Mouse (Mus musculus) large intestine, adult 2 months (tissue): ENCODE data around the gene Acss2. TPM values are rescaled to one million over a fixed set of nuclear protein-coding genes. Genes with fewer than 3 reads are reported as not detected.
A peak's percentile ranks its signal among the peaks of the same experiment; 100 is the strongest.
"Not testable (repeated sequence)": the region's sequence is repeated elsewhere in the genome, so short reads cannot be mapped to it uniquely, and the experiment has no call there.

Experiments
- DNase-seq: peaks from one replicate; pipeline ENCODE4 v3.0.0-alpha.2; 2012; ENCODE audit warnings: low read depth, low spot score
- WGBS: fragments of 180-500 bp; shearing (Covaris S2); methylation state at CpG from one replicate; pipeline ENCODE4 v1.1.7; 2018; 5-methylcytosine and 5-hydroxymethylcytosine counted together
- polyA plus RNA-seq: library from polyadenylated mRNA; depleted of rRNA; stranded (reverse); fragments of >200 nt; gene quantifications from 2 replicates; pipeline ENCODE4 v1.2.3, GENCODE M21; 2012

The Acss2 gene
- polyA plus RNA-seq, 1 experiment: 23.4 TPM

DNA sequence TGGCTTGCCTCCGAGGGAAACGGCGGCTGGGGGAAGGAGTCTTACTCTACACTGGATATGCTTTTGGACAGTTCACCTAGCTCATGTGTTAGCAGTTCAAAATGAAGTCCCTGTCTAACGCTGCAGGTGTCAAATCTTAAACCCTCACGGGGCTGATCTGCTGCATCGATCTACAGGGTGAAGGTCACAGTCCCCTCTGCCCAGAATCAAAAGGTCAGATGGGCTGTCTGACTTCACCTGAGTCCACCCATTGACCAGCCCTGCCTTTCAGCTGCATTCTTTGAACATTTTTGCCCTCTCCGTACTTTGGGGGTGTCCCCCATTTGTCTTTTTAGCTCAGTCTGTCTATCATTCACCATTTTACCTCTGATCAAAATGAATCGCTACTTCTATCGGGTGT is 67.3 kb downstream of the Acss2 start:
- DNase-seq: no peak
- 46% methylated on average over 9 of the region's 9 CpGs for WGBS

DNA sequence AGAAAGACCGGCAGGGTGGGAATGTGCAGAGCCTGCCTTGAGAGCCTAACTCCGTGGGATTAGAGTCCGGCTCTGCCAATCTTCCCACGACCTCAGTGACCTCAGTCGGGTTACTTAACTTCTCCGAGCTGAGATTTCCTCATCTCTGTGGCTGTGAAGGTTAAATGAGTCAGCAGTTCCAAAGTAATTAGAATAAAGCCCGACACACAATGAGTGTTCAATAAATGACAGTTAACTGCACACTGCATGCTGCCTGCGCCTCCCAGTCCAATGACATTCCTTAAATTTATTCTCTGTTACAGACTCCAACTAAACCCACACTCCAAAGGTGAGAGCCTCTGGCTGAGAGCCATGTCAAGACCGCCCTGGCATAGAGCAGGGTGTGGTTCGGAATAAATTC is 67.7 kb downstream of the Acss2 start:
- WGBS: 31% methylated on average over 10 of the region's 10 CpGs
- no peak for DNase-seq

- WGBS: 25% methylated on average over 3 of the region's 3 CpGs
- DNase-seq: no peak
Observed at GRCm38 (mm10) chr2:155588136-155588535, 70.4 kb downstream of the Acss2 start.

GRCm38 (mm10) chr2:155589521-155589920 is 71.8 kb downstream of the Acss2 start:
- no peak for DNase-seq
- 66% methylated on average over 6 of the region's 6 CpGs for WGBS

GRCm38 (mm10) chr2:155590876-155591275 is 73.1 kb downstream of the Acss2 start:
- DNase-seq: no peak
- 26% methylated on average over 2 of the region's 2 CpGs for WGBS

DNA sequence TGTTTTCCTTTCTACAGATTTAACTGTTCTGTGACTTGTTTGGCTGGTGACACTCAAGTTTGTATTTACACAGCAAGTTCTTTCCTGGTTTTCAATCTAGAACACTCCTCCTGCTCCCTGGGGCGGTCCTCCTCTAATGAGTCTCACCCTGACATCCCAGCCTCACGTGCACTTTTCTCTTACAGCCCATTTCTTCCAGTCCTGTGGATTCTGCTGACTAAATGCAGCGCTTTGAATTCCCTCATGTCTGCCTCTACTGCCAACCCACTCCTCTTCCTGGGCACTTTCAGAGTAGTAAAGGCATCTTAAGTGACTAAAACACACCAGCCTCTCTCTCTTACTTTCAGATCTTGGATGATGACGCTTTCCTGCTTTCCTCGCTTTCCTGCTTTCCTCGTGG is 73.9 kb downstream of the Acss2 start:
- no peak for DNase-seq
- 5% methylated on average over 6 of the region's 6 CpGs for WGBS

- under 1% methylated on average over 53 of the region's 53 CpGs for WGBS
- DNase-seq: peak; percentile 80
Observed at GRCm38 (mm10) chr2:155592137-155592853, 74.5 kb downstream of the Acss2 start, which contains the start of gene Gss. Gene Gss (minus strand): TSS chr2:155592810.

GRCm38 (mm10) chr2:155592854-155593283 is 75.1 kb downstream of the Acss2 start:
- no peak for DNase-seq
- under 1% methylated on average over 9 of the region's 9 CpGs for WGBS

DNA sequence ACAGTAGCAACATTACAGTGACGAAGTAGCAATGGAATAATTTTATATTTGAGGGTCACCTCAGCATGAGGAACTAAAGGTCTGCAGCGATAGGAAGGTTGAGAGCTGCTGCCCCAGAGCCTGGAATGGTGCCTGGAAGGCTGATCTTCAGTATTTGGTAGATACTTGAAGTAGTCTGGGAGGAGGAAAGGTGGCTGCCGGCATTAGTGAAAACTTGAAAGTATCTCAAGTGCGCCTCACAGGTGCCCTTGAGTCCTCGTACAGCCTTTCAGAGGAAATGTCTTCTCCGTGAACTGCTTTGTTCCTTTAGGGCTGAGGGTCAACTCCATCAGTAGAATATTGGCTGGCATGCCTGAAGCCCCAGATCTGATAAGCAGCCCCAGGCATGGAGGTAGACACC is 77.8 kb downstream of the Acss2 start:
- WGBS: 84% methylated on average over 6 of the region's 6 CpGs

DNA sequence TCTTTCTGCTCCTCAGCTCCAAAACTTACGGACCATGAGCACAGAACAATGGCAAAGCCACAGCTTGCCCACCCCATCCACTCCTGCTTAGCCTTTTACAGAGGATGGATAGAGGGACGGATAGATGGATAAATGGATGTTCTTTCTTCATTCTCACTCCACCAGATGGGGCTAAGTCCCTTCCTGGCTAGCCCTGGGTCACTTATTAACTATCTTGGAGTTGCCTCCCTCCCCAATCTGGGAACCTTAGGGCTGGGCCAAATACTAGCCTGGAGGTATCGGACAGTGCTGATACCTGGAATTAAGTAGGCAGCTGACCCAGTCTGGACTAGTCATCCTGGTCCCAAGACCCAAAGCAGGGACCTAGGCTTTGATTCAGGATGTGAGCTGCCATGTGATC is 86.0 kb downstream of the Acss2 start:
- WGBS: 25% methylated on average over 3 of the region's 3 CpGs
- no peak for DNase-seq

More for the DNA sequence above, 77.8 kb downstream of the Acss2 start:
- DNase-seq: no peak

GRCm38 (mm10) chr2:155604560-155605235 is 87.0 kb downstream of the Acss2 start:
- no peak for DNase-seq
- 37% methylated on average over 10 of the region's 10 CpGs for WGBS

DNA sequence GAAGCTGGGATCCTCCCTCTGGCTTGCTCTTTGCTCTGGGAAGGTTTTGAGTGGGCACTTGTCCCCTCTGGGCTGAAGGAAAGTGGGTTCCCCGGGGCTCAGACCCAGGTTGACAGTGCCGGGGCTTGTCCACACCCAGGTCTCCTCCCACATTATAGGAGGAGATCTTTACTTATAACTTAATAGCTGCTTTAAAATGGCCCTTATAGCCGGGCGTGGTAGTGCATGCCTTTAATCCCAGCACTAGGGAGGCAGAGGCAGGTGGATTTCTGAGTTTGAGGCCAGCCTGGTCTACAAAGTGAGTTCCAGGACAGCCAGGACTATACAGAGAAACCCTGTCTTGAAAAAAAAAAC is 87.5 kb downstream of the Acss2 start:
- DNase-seq: not testable (repeated sequence)
- 32% methylated on average over 4 of the region's 4 CpGs for WGBS

DNA sequence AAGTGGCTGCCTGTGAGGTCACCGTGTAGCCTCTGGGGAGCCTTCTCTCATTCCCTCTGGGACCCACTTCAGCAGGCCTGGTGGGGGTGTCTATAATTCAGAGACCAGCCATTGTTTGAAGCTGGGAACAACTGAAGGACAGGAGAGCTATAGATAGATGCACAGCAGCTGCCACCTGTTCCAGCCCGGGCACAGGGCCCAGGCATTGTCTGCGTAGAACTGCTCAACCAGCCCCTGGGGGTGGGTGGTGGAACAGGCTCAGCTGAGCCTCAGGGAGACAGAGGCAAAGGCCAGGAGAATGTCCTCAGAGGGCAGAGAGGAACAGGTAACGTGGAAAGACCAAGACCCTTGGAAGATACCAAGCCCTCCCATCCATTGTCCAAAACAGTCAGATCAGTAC is 88.6 kb downstream of the Acss2 start:
- whole genome bisulfite sequencing: 75% methylated on average over 4 of the region's 4 CpGs

GRCm38 (mm10) chr2:155610978-155611377 is 93.2 kb downstream of the Acss2 start, which contains the start of gene Myh7b:
Gene Myh7b (plus strand): TSS chr2:155611212.
- DNase-seq: no peak
- 52% methylated on average over 4 of the region's 4 CpGs for WGBS

More for the DNA sequence above, 88.6 kb downstream of the Acss2 start:
- no peak for DNase-seq

- 92% methylated on average over 9 of the region's 9 CpGs for WGBS
- DNase-seq: no peak
Observed at GRCm38 (mm10) chr2:155611834-155612550, 94.2 kb downstream of the Acss2 start.

GRCm38 (mm10) chr2:155613326-155613755 is 95.6 kb downstream of the Acss2 start:
- 5% methylated on average over 20 of the region's 20 CpGs for WGBS
- DNase-seq: no peak

DNA sequence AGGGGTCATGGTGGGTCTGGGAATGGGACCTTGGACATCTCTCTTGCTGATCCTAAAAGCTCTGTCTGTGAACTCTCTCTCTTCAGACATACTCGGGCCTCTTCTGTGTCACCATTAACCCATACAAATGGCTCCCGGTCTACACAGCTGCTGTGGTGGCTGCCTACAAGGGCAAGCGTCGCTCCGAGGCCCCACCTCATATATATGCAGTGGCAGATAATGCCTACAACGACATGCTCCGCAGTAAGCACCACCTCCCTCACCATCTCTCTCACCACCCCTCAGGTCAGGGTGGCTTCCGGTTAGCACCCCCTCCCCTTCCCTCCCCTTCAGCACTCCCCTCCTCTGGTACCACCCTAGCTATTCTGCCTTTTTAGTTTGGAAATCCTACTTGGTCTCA is 96.2 kb downstream of the Acss2 start:
- 72% methylated on average over 8 of the region's 8 CpGs for WGBS
- no peak for DNase-seq

DNA sequence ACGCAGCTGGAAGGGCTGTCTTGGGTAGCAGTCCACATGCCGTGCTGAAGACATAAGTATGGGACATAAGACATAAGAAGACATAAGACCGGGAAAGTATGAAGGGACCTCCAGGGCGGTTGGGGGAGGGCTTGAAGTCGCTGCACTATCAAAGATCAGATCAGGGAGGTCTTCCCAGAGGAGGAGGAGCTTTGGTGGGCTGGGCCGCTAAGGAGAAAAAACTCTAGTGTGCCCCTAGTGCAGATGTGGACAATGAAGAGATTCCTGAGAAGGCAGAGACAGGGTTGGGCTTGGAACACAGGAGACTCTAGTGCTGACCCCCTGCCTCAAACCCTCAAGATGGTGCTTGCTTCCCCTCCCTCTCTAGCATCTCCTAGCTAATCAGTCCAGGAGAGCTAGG is 99.2 kb downstream of the Acss2 start:
- 58% methylated on average over 6 of the region's 6 CpGs for WGBS
- DNase-seq: no peak

GRCm38 (mm10) chr2:155619817-155620216 is 102.1 kb downstream of the Acss2 start:
- DNase-seq: no peak
- WGBS: 16% methylated on average over 8 of the region's 8 CpGs

GRCm38 (mm10) chr2:155622606-155623005 is 104.9 kb downstream of the Acss2 start:
- 26% methylated on average over 11 of the region's 11 CpGs for WGBS
- no peak for DNase-seq
